In the genomic region with DNA sequence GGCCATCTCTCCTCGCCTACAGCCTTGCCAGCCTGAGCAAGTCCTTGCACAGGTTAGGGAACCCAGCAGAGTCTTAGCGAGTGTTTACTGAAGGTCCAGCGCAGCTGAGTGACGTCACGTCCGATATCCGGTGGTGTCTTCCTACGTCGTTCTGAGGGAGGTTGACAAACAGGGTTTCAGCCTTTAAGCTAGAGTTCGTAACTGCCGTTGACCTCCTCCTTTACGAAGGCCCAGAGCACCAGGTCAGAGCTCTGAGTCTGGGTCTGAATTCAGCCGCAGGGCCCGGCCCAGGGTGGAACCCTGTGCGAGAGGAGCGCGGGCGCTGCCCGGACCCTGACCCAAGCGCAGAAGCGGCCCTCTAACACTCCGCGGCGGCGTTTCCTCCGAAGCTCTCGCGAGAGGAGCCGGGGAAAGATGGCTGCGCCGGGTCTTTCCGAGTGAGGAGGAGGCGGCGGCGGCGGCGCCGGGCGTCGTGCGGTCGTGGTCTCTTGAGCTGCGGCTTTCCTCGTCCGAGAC, we compare ENCODE assay signal across 1 mouse cellular context.
TF ChIP-seq lines count a peak whose summit lies in the region.

A gene (plus strand): TSS at position 397 of the 516 bp plus-strand sequence.

TF ChIP-seq in CH12.LX, 34 proteins besides CTCF, POLR2A, EP300 and RAD21 (continued from another document):
- TF ChIP-seq KAT2A (IDR thresholded peaks at IDR 0.05; ENCODE audit: insufficient replicate concordance, low read length) = peak; percentile 95; the same call in 1 of the 2 replicates
- peak; percentile 93 for TF ChIP-seq MAZ (IDR thresholded peaks at IDR 0.05; ENCODE audit: low read depth, low read length)
- peak; percentile 78 for TF ChIP-seq MYC (IDR thresholded peaks at IDR 0.05; ENCODE audit: low read depth, low read length)
- peak; percentile 33; the same call in 1 of the 2 replicates for TF ChIP-seq UBTF (IDR thresholded peaks at IDR 0.05; ENCODE audit: low read depth, low read length)
- peak; percentile 42; the same call in 1 of the 2 replicates for TF ChIP-seq MAX (IDR thresholded peaks at IDR 0.05; ENCODE audit: low read length)
- TF ChIP-seq BHLHE40 (IDR thresholded peaks at IDR 0.05; ENCODE audit: low read depth, low read length) = peak; percentile 55
- TF ChIP-seq CHD2 (IDR thresholded peaks at IDR 0.05; ENCODE audit: low read length) = peak; percentile 99
- peak; percentile 93 for TF ChIP-seq MEF2A (IDR thresholded peaks at IDR 0.05; ENCODE audit: borderline replicate concordance, low read depth, low read length)
- peak; percentile 80; the same call in 1 of the 2 replicates for TF ChIP-seq E2F4 (IDR thresholded peaks at IDR 0.05; ENCODE audit: insufficient replicate concordance, low read depth, low read length)
- no peak; the same call in 1 of the 2 replicates for TF ChIP-seq USF1 (IDR thresholded peaks at IDR 0.05; ENCODE audit: low read depth, low read length)
- TF ChIP-seq RCOR1 (conservative IDR thresholded peaks at IDR 0.05; ENCODE audit: low read depth, low read length) = peak; percentile 95
- peak; percentile 12; the same call in 1 of the 2 replicates for TF ChIP-seq ZC3H11A (IDR thresholded peaks at IDR 0.05; ENCODE audit: low read depth, low read length)
- TF ChIP-seq JUN (IDR thresholded peaks at IDR 0.05; ENCODE audit: insufficient read depth, low read depth, low read length) = peak; percentile 69; the same call in 1 of the 2 replicates
- TF ChIP-seq ELF1 (IDR thresholded peaks at IDR 0.05; ENCODE audit: low read depth, low read length) = peak; percentile 84
- TF ChIP-seq ZMIZ1 (IDR thresholded peaks at IDR 0.05; ENCODE audit: low read depth, low read length) = peak; percentile 93
- TF ChIP-seq HCFC1 (IDR thresholded peaks at IDR 0.05; ENCODE audit: low read depth, low read length) = peak; percentile 95
- peak; percentile 45; the same call in 1 of the 2 replicates for TF ChIP-seq ZKSCAN1 (IDR thresholded peaks at IDR 0.05; ENCODE audit: borderline replicate concordance, low read depth, low read length)
- peak; percentile 49; the same call in 1 of the 2 replicates for TF ChIP-seq MAFK (IDR thresholded peaks at IDR 0.05; ENCODE audit: insufficient replicate concordance, low read length)
